Mouse (Mus musculus): ENCODE measurements around the gene Git2.

Gene Git2

DNA sequence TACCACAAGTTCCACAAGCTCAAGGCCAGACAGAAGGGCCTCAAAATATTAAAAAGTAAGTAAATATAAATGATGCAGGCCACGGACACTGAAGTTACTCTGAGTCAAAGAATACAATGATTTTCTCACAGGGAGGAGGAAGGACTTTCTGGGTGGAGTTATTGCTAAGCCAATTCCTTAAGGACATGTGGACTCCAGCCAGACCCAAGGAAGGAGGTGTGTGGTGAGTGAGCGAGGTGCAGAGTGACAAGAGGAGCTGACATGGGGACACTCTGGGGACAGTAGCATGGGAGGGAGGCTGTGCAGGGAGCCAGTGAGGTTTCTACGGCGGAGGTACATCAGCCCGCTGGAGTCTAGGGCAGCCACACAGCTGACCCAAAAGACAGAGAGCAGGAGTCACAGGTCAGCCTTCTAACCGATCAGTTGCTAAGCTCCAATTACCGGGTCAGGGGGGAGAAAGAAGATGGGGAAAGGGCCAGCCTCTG, 88.5 kb downstream of the Git2 start:
- DNase-seq (ENCODE audit: low spot score in 2 of 2): no peak

- no peak for DNase-seq (ENCODE audit: low spot score in 2 of 2)
Measured at GRCm38 (mm10) chr5:114685986-114686385, 89.3 kb downstream of the Git2 start.

GRCm38 (mm10) chr5:114681717-114682116, 93.6 kb downstream of the Git2 start:
- no peak for DNase-seq (ENCODE audit: low spot score in 2 of 2)

GRCm38 (mm10) chr5:114680676-114681285, 94.5 kb downstream of the Git2 start:
- DNase-seq (ENCODE audit: low spot score in 2 of 2): no peak

DNA sequence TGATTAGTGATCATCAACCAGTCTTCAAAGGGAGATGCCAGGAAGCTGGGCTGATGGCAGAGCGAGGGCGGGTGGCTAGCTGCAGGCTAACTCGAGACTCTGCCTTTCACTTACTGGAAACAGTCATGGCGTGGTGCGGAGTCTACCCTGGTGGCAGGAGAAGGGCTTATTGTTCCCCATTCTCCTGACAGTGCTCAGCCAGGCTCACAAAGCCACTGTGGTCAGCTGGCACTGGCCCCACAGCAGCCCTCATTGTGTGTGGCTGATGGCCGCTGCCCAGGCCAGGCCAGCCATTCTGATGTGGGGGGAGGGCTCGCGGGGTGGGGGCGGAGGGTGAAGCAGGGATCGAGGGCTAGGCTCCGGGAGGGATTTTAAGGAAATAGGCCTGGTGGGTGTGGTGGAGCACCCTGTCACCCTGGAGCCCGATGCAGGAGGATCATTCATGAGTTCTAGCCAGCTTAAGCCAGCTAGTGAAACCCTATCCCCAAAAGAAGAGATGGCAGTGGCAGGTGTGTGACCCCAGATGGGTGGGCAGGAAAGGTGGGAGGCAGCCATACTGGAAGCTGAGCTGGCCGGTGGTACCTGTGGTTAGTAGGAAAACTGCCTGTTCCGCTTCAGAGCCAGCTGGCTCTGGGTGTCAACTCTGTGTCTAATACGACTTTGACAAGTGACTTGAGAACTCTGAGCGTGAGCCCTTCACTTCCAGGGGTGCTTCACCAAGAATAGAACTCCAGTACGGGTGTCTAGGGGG, 95.3 kb downstream of the Git2 start:
- no peak for DNase-seq (ENCODE audit: low spot score in 2 of 2)
